Mouse (Mus musculus): ENCODE data around the gene Gm12184. TPM values are rescaled to one million over a fixed set of nuclear protein-coding genes. Genes with fewer than 3 reads are reported as not detected.
"Not testable (repeated sequence)": the region's sequence is repeated elsewhere in the genome, so short reads cannot be mapped to it uniquely, and the experiment has no call there.

The Gm12184 gene
- polyA plus RNA-seq, 1 experiment from 2014 or later: 3.6 TPM

- Histone ChIP-seq H3K4me2 (no peak overlapping the region), H3K36me3 (no peaks in the 10 kb centered on the region), H3K9ac (no peak overlapping the region), H3K27me3 (peaks cover 10% of the 10 kb centered on the region), H3K9me3 (no peaks in the 10 kb centered on the region), H3K4me3 (no peak overlapping the region), H3K4me1 (0 out of 2 replicates have a peak, but pooled peaks cover 1% of the 10 kb centered on the region), H3K27ac (no peak overlapping the region)
- WGBS: 74% methylated on average over 3 of the region's 3 CpGs
- no peak for ATAC-seq (ENCODE audit: insufficient number of reproducible peaks, insufficient read depth, low FRiP score, low TSS enrichment, low read depth)
These were observed 37.4 kb upstream of the Gm12184 start for GRCm38 (mm10) chr11:48863808-48864207.

GRCm38 (mm10) chr11:48862784-48863319, 36.4 kb upstream of the Gm12184 start:
- Histone ChIP-seq H3K27me3 (peaks cover 10% of the 10 kb centered on the region), H3K27ac (no peak overlapping the region), H3K9ac (no peak overlapping the region), H3K4me2 (no peak overlapping the region), H3K4me3 (no peak overlapping the region), H3K4me1 (peaks cover 11% of the 10 kb centered on the region), H3K36me3 (no peaks in the 10 kb centered on the region), H3K9me3 (no peaks in the 10 kb centered on the region)
- WGBS: 59% methylated on average over 1 of the region's 1 CpGs
- no peak for ATAC-seq (ENCODE audit: insufficient number of reproducible peaks, insufficient read depth, low FRiP score, low TSS enrichment, low read depth)

- no peaks in the 10 kb centered on the region for H3K9me3 ChIP-seq
- H3K27me3 ChIP-seq: peaks cover 10% of the 10 kb centered on the region
- peaks cover 21% of the 10 kb centered on the region for H3K4me1 ChIP-seq
- H3K4me2 ChIP-seq: peak overlapping the region; percentile 86
- peak overlapping the region; percentile 69 for H3K4me3 ChIP-seq
- WGBS: under 1% methylated on average over 6 of the region's 6 CpGs
- H3K36me3 ChIP-seq: no peaks in the 10 kb centered on the region
- no peak overlapping the region for H3K27ac ChIP-seq
- ATAC-seq (ENCODE audit: insufficient number of reproducible peaks, insufficient read depth, low FRiP score, low TSS enrichment, low read depth): no peak
- H3K9ac ChIP-seq: no peak overlapping the region
These were observed 32.6 kb upstream of the Gm12184 start for GRCm38 (mm10) chr11:48859014-48859413.

- Histone ChIP-seq H3K36me3 (no peaks in the 10 kb centered on the region), H3K4me3 (peak overlapping the region; percentile 69), H3K27me3 (peaks cover 12% of the 10 kb centered on the region), H3K4me1 (peaks cover 18% of the 10 kb centered on the region), H3K4me2 (peak overlapping the region; percentile 86), H3K27ac (no peak overlapping the region), H3K9ac (peak overlapping the region; percentile 72), H3K9me3 (no peaks in the 10 kb centered on the region)
- peak; percentile 33 for ATAC-seq (ENCODE audit: insufficient number of reproducible peaks, insufficient read depth, low FRiP score, low TSS enrichment, low read depth)
- WGBS: under 1% methylated on average over 31 of the region's 31 CpGs
These were observed 27.2 kb upstream of the Gm12184 start for GRCm38 (mm10) chr11:48853474-48854180.

- 7% methylated on average over 23 of the region's 23 CpGs for WGBS
- Histone ChIP-seq H3K4me2 (peak overlapping the region; percentile 86), H3K36me3 (no peaks in the 10 kb centered on the region), H3K4me3 (peak overlapping the region; percentile 69), H3K9me3 (no peaks in the 10 kb centered on the region), H3K9ac (peak overlapping the region; percentile 69), H3K4me1 (peaks cover 11% of the 10 kb centered on the region), H3K27me3 (peaks cover 19% of the 10 kb centered on the region), H3K27ac (no peak overlapping the region)
- no peak; the same call in 1 of the 2 replicates for ATAC-seq (ENCODE audit: insufficient number of reproducible peaks, insufficient read depth, low FRiP score, low TSS enrichment, low read depth)
These were observed 26.4 kb upstream of the Gm12184 start for GRCm38 (mm10) chr11:48852624-48853473.

- 79% methylated on average over 4 of the region's 4 CpGs for WGBS
- H3K27ac ChIP-seq: no peak overlapping the region
- H3K4me3 ChIP-seq: no peak overlapping the region
These were observed 25.7 kb upstream of the Gm12184 start for GRCm38 (mm10) chr11:48852190-48852589.

GRCm38 (mm10) chr11:48851270-48851995, 25.0 kb upstream of the Gm12184 start:
- Histone ChIP-seq H3K27ac (no peak overlapping the region), H3K9me3 (no peaks in the 10 kb centered on the region), H3K4me2 (no peak overlapping the region), H3K36me3 (no peaks in the 10 kb centered on the region), H3K4me3 (no peak overlapping the region), H3K27me3 (peaks cover 21% of the 10 kb centered on the region), H3K4me1 (peaks cover 9% of the 10 kb centered on the region; the same call in 1 of the 2 replicates), H3K9ac (no peak overlapping the region)
- ATAC-seq (ENCODE audit: insufficient number of reproducible peaks, insufficient read depth, low FRiP score, low TSS enrichment, low read depth): no peak
- WGBS: 79% methylated on average over 4 of the region's 4 CpGs

More at GRCm38 (mm10) chr11:48852190-48852589, 25.7 kb upstream of the Gm12184 start:
- ATAC-seq (ENCODE audit: insufficient number of reproducible peaks, insufficient read depth, low FRiP score, low TSS enrichment, low read depth): no peak
- H3K27me3 ChIP-seq: peaks cover 21% of the 10 kb centered on the region
- H3K36me3 ChIP-seq: no peaks in the 10 kb centered on the region
- H3K9me3 ChIP-seq: no peaks in the 10 kb centered on the region
- peaks cover 9% of the 10 kb centered on the region; the same call in 1 of the 2 replicates for H3K4me1 ChIP-seq
- H3K9ac ChIP-seq: no peak overlapping the region
- H3K4me2 ChIP-seq: peak overlapping the region; percentile 86

- no peak for ATAC-seq (ENCODE audit: insufficient number of reproducible peaks, insufficient read depth, low FRiP score, low TSS enrichment, low read depth)
- Histone ChIP-seq H3K27ac (no peak overlapping the region), H3K4me1 (peaks cover 9% of the 10 kb centered on the region; the same call in 1 of the 2 replicates), H3K4me3 (no peak overlapping the region), H3K36me3 (no peaks in the 10 kb centered on the region), H3K27me3 (peaks cover 21% of the 10 kb centered on the region), H3K4me2 (no peak overlapping the region), H3K9me3 (no peaks in the 10 kb centered on the region), H3K9ac (no peak overlapping the region)
- 65% methylated on average over 2 of the region's 2 CpGs for WGBS
These were observed 23.8 kb upstream of the Gm12184 start for GRCm38 (mm10) chr11:48850240-48850639.

- ATAC-seq (ENCODE audit: insufficient number of reproducible peaks, insufficient read depth, low FRiP score, low TSS enrichment, low read depth): no peak
- WGBS: 59% methylated on average over 5 of the region's 5 CpGs
- no peak overlapping the region for H3K4me3 ChIP-seq
These were observed 20.4 kb upstream of the Gm12184 start for GRCm38 (mm10) chr11:48846881-48847280.

GRCm38 (mm10) chr11:48846362-48846761, 19.9 kb upstream of the Gm12184 start:
- not testable (repeated sequence) for H3K4me1 ChIP-seq; H3K4me2 ChIP-seq; H3K36me3 ChIP-seq; H3K9me3 ChIP-seq; ATAC-seq (ENCODE audit: insufficient number of reproducible peaks, insufficient read depth, low FRiP score, low TSS enrichment, low read depth); H3K4me3 ChIP-seq; H3K27ac ChIP-seq; H3K9ac ChIP-seq
- H3K27me3 ChIP-seq: peaks cover 25% of the 10 kb centered on the region
- WGBS: 73% methylated on average over 2 of the region's 2 CpGs

More at GRCm38 (mm10) chr11:48846881-48847280, 20.4 kb upstream of the Gm12184 start:
- no peaks in the 10 kb centered on the region for H3K9me3 ChIP-seq
- no peak overlapping the region for H3K9ac ChIP-seq
- no peak overlapping the region for H3K27ac ChIP-seq
- peaks cover 25% of the 10 kb centered on the region for H3K27me3 ChIP-seq
- no peak overlapping the region for H3K4me2 ChIP-seq
- H3K36me3 ChIP-seq: no peaks in the 10 kb centered on the region
- no peaks in the 10 kb centered on the region for H3K4me1 ChIP-seq

GRCm38 (mm10) chr11:48845244-48845815, 18.9 kb upstream of the Gm12184 start:
- peaks cover 25% of the 10 kb centered on the region for H3K27me3 ChIP-seq
- ATAC-seq (ENCODE audit: insufficient number of reproducible peaks, insufficient read depth, low FRiP score, low TSS enrichment, low read depth): no peak
- no peak overlapping the region for H3K4me2 ChIP-seq

More at GRCm38 (mm10) chr11:48845244-48845815, 18.9 kb upstream of the Gm12184 start:
- Histone ChIP-seq H3K9me3 (no peaks in the 10 kb centered on the region), H3K27ac (no peak overlapping the region), H3K4me1 (no peaks in the 10 kb centered on the region), H3K36me3 (no peaks in the 10 kb centered on the region), H3K4me3 (no peak overlapping the region), H3K9ac (no peak overlapping the region)
- 32% methylated on average over 13 of the region's 13 CpGs for WGBS

Data from embryonic facial prominence, embryonic 13.5 days (tissue).